Mouse (Mus musculus) left cerebral cortex, postnatal 4 days (tissue): Measurements from ENCODE around the gene Krtap4-13. TPM values are rescaled to one million over a fixed set of nuclear protein-coding genes. Genes with fewer than 3 reads are reported as not detected.
A peak's percentile ranks its signal among the peaks of the same experiment; 100 is the strongest.
"Not testable (repeated sequence)": the region's sequence is repeated elsewhere in the genome, so short reads cannot be mapped to it uniquely, and the experiment has no call there.

Experiments used
- DNase-seq: peaks from one replicate; pipeline ENCODE4 v3.0.0-alpha.2; 2022
- intact Hi-C: fragments of 180-260 bp; cut with DNase I; formaldehyde crosslinking; loops from one replicate; pipeline ENCODE4 v1.15.1; 2025
- total RNA-seq, 2 experiments: library from RNA; stranded (reverse); gene quantifications; 2 replicates each; pipeline ENCODE4 v1.2.3; 2021

Krtap4-13 gene
- total RNA-seq, result not detected

- intact Hi-C loops, DNase-seq: not testable (repeated sequence)
These were observed at the start of gene Krtap4-13 for GRCm38 (mm10) chr11:99809792-99810191. Gene Krtap4-13 (minus strand): TSS chr11:99809892.

DNA sequence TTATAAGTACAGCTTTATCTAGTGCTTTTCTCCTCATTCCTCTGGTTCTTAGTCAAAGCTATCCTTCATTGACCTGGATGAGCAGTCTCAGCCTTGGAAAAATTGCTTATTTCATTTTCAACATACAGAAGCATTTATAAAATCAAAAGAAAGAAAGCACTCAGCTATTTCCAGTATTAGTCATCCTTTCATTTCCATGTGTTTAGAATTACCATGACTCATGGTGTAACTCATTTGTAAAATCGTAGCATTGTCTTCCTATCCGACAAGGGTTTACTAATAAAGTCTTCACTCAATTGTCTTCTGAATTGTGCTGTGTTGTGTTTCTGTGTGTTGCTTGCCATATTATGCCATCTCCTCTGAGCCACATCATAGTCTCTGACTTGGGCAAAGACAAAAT lies 49.1 kb upstream of the Krtap4-13 start:
- intact Hi-C loops, result no loop called here

DNA sequence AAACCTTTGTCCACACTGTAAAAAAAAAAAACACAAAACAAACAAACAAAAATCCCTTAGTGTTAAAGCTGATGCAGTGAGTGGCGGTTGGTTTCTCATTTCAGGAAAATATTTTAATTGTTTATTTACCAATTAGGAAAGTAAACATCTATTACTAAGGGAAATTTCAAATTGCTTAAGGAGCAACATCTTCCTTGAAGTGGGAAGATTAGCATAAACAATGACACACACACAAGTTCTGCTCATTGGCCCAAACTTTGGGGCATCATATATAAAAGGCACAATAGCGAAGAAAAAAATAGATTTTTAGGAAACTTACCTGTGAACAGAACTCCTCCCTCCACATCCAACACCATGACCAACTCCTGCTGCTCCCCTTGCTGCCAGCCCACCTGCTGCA lies 47.9 kb upstream of the Krtap4-13 start, which contains the start of gene Gm11568:
TSS of gene Gm11568 (plus strand) at position 301 of the 400 bp plus-strand sequence.
- no peak for DNase-seq
- intact Hi-C loops, result no loop called here

More for the DNA sequence above, 49.1 kb upstream of the Krtap4-13 start:
- DNase-seq, result no peak

- intact Hi-C loops, result no loop called here
- peak; percentile 8 for DNase-seq
These were observed 44.4 kb upstream of the Krtap4-13 start for GRCm38 (mm10) chr11:99854121-99854520.

GRCm38 (mm10) chr11:99851508-99851907 lies 41.8 kb upstream of the Krtap4-13 start, which contains the start of gene Krtap4-16:
Gene Krtap4-16 (minus strand): TSS chr11:99851608.
- intact Hi-C loops, result no loop called here
- DNase-seq, result no peak

DNA sequence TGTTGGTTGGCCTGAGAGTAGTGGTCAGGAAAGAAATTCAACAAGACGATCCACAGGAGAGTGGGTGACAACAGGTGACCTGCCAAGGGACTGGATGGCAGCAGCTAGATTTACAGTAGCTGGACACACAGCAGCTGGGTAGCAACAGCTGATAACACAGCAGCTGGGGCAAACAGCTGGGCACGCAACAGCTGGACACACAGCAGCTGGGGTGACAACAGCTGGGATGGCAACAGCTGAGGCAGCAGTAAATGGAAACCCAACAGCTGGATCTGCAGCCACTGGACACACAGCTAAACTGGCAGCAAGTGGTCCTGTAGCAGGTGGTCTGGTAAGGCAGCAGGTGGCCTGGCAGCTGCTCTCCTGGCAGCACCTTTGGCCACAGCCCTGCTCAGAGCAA lies 37.1 kb upstream of the Krtap4-13 start:
- intact Hi-C loops, result no loop called here

GRCm38 (mm10) chr11:99842185-99842584 lies 32.5 kb upstream of the Krtap4-13 start:
- DNase-seq, result no peak
- intact Hi-C loops, result no loop called here

More for the DNA sequence above, 37.1 kb upstream of the Krtap4-13 start:
- no peak for DNase-seq

DNA sequence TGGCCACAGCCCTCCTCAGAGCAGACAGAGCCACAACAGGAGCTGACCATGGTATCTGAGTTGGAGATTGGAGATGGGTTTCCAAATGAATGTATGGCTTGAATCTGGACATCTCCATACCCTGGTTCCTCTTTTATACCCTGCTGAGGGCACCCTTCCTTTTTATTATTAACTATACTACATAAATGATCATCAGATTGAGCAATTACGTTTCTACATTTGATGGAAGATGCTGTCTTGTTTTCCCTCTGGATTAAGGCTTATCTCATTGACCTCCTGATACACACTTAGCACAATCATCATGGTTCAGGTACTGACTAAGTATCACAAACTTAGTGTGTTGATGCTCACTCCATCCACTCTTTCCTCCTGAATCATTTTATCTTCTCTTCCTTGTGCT lies 28.3 kb upstream of the Krtap4-13 start, which contains the start of gene 2300003K06Rik:
TSS of gene 2300003K06Rik (minus strand) at position 101 of the 400 bp plus-strand sequence.
- intact Hi-C loops, result no loop called here
- DNase-seq, result no peak

- DNase-seq, intact Hi-C loops: not testable (repeated sequence)
These were observed 5.9 kb upstream of the Krtap4-13 start, which contains the start of gene Gm11564 for GRCm38 (mm10) chr11:99815566-99815965. Gene Gm11564 (minus strand): TSS chr11:99815666.

GRCm38 (mm10) chr11:99804346-99804745 lies 5.3 kb downstream of the Krtap4-13 start, which contains the start of gene Gm11554:
Gene Gm11554 (minus strand): TSS chr11:99804446.
- DNase-seq, intact Hi-C loops: not testable (repeated sequence)

DNA sequence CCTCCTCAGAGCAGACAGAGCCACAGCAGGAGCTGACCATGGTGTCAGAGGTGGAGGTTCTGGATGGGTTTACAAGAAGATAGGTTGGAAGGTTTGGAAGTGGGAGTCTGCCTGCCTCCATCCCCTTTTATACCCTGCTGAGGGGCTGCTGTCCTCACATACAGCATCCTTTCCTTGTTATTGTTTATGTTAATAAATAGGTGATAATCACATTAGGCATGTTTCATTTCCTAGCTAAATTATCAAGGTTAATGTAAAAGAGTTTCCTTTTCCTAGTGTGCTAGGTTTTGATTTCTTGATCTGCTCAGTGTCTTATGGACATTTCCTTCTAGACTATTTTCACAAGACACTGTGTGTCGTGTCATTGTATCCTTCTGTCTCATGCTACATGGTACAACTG lies 10.9 kb downstream of the Krtap4-13 start, which contains the start of gene Gm11569:
TSS of gene Gm11569 (minus strand) at position 101 of the 400 bp plus-strand sequence.
- DNase-seq, intact Hi-C loops: not testable (repeated sequence)

GRCm38 (mm10) chr11:99793367-99793766 lies 16.3 kb downstream of the Krtap4-13 start, which contains the start of gene Gm11596:
Gene Gm11596 (minus strand): TSS chr11:99793467.
- no peak for DNase-seq
- intact Hi-C loops, result no loop called here

DNA sequence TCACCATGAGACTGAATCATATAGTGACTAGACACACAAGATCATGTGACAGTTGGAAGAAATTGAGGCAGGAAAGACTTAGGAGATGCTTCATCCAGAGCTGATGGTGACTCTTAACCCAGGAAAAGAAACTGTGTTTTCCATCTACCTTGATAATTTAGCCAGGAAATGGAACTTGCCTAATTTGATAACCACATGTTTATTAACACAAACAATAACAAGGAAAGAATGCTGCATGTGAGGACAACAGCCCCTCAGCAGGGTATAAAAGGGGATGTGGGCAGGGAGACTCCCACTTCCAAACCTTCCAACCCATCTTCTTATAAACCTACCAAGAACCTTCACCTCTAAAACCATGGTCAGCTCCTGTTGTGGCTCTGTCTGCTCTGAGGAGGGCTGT lies 24.8 kb downstream of the Krtap4-13 start, which contains the start of gene Krtap4-9:
TSS of gene Krtap4-9 (plus strand) at position 301 of the 400 bp plus-strand sequence.
- intact Hi-C loops, DNase-seq: not testable (repeated sequence)

DNA sequence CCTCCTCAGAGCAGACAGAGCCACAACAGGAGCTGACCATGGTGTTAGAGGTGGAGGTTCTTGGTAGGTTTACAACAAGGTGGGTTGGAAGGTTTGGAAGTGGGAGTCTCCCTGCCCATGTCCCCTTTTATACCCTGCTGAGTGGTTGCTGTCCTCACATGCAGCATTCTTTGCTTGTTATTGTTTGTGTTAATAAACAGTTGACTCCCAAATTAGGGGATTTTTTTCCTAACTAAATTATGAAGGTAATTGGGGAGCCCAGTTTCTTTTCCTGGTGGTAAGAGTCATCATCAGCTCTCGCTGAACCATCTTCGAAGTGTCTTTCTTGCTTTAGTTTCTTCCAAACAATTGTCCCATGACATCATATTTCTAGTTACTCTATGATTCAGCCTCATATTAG lies 29.1 kb downstream of the Krtap4-13 start, which contains the start of gene Krtap4-8:
TSS of gene Krtap4-8 (minus strand) at position 101 of the 400 bp plus-strand sequence.
- no peak for DNase-seq
- intact Hi-C loops, result no loop called here

DNA sequence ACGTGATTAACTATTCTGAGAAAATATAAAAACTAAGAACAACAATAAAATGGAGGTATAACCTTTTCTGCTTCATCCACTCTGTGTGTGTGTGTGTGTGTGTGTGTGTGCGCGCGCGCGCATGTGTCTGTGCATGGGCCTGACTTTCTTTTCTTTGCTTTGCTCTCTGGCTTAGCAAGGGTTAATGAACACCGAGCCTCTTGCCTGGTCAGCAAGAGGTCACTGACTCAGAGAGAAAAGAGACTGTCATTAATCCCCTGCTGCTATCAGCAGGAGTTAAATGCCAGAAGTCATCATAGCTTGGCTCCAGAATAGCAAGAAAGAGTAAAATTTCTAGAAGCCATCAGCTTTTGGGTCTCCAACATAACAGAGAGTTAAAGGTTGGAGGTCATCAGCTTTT lies 31.3 kb downstream of the Krtap4-13 start:
- no peak for DNase-seq
- intact Hi-C loops, result no loop called here

- not testable (repeated sequence) for DNase-seq
These were observed 36.9 kb downstream of the Krtap4-13 start, which contains the start of gene Gm11595 for GRCm38 (mm10) chr11:99772813-99773212. Gene Gm11595 (minus strand): TSS chr11:99772913.

GRCm38 (mm10) chr11:99768410-99768809 lies 41.3 kb downstream of the Krtap4-13 start:
- DNase-seq, result no peak

More at GRCm38 (mm10) chr11:99772813-99773212, 36.9 kb downstream of the Krtap4-13 start, which contains the start of gene Gm11595:
- intact Hi-C loops, result not testable (repeated sequence)

More at GRCm38 (mm10) chr11:99768410-99768809, 41.3 kb downstream of the Krtap4-13 start:
- intact Hi-C loops, result no loop called here

Other genes starting within 250 kb of the Krtap4-13 start
- not detected for gene Krtap3-1, start 243.3 kb downstream of the Krtap4-13 start, total RNA-seq
- gene Krtap1-5, start 228.9 kb downstream of the Krtap4-13 start, total RNA-seq, result not detected
- not detected for gene Krtap1-4, start 226.2 kb downstream of the Krtap4-13 start, total RNA-seq
- gene Krtap1-3, start 218.6 kb downstream of the Krtap4-13 start, total RNA-seq, result not detected
- gene Krtap9-3, start 211.8 kb downstream of the Krtap4-13 start, total RNA-seq, result not detected
- gene Gm11938, start 206.6 kb downstream of the Krtap4-13 start, total RNA-seq, result not detected
- gene Gm11937, start 199.7 kb downstream of the Krtap4-13 start, total RNA-seq, result not detected
- not detected for gene Krtap2-4, start 195.0 kb downstream of the Krtap4-13 start, total RNA-seq
- gene Gm11562, start 189.5 kb downstream of the Krtap4-13 start, total RNA-seq, result not detected
- gene Krtap4-1, start 181.7 kb downstream of the Krtap4-13 start, total RNA-seq, result not detected
- gene Krtap4-2, start 174.8 kb downstream of the Krtap4-13 start, total RNA-seq, result not detected
- not detected for gene Krtap4-7, start 165.8 kb downstream of the Krtap4-13 start, total RNA-seq
- not detected for gene Gm11555, start 159.7 kb downstream of the Krtap4-13 start, total RNA-seq
- not detected for gene Gm11563, start 150.9 kb downstream of the Krtap4-13 start, total RNA-seq
- not detected for gene Krtap4-6, start 143.9 kb downstream of the Krtap4-13 start, total RNA-seq
- gene Gm14190, start 119.2 kb downstream of the Krtap4-13 start, total RNA-seq, result not detected
- not detected for gene Gm14180, start 75.6 kb downstream of the Krtap4-13 start, total RNA-seq
- gene Gm11595, start 37.0 kb downstream of the Krtap4-13 start, total RNA-seq, result not detected
- gene Krtap4-8, start 29.2 kb downstream of the Krtap4-13 start, total RNA-seq, result not detected
- not detected for gene Krtap4-9, start 24.7 kb downstream of the Krtap4-13 start, total RNA-seq
- not detected for gene Gm11596, start 16.4 kb downstream of the Krtap4-13 start, total RNA-seq
- gene Gm11569, start 11.0 kb downstream of the Krtap4-13 start, total RNA-seq, result not detected
- gene Gm11554, start 5.4 kb downstream of the Krtap4-13 start, total RNA-seq, result not detected
- not detected for gene Gm11564, start 5.8 kb upstream of the Krtap4-13 start, total RNA-seq
- gene 2300003K06Rik, start 28.2 kb upstream of the Krtap4-13 start, total RNA-seq, result not detected
- not detected for gene Krtap4-16, start 41.7 kb upstream of the Krtap4-13 start, total RNA-seq
- gene Gm11568, start 48.0 kb upstream of the Krtap4-13 start, total RNA-seq, result not detected
- not detected for gene Gm11559, start 54.6 kb upstream of the Krtap4-13 start, total RNA-seq
- not detected for gene Krtap9-1, start 63.5 kb upstream of the Krtap4-13 start, total RNA-seq
- not detected for gene Gm11567, start 69.3 kb upstream of the Krtap4-13 start, total RNA-seq
- not detected for gene Krtap31-1, start 98.0 kb upstream of the Krtap4-13 start, total RNA-seq
- gene Gm11565, start 104.9 kb upstream of the Krtap4-13 start, total RNA-seq, result not detected
- not detected for gene Krtap31-2, start 126.4 kb upstream of the Krtap4-13 start, total RNA-seq
- gene Krtap9-5, start 138.6 kb upstream of the Krtap4-13 start, total RNA-seq, result not detected
- gene Krtap29-1, start 169.2 kb upstream of the Krtap4-13 start, total RNA-seq, result not detected
- not detected for gene Krtap16-1, start 176.7 kb upstream of the Krtap4-13 start, total RNA-seq
- not detected for gene Krtap17-1, start 184.1 kb upstream of the Krtap4-13 start, total RNA-seq
- gene Krt33a, start 206.3 kb upstream of the Krtap4-13 start, total RNA-seq, result under 1 TPM in 1 of 2 experiments, not detected in 1; 0.30 TPM
- not detected for gene Krt33b, start 220.0 kb upstream of the Krtap4-13 start, total RNA-seq
- gene Krt34, start 231.7 kb upstream of the Krtap4-13 start, total RNA-seq, result not detected
- not detected for gene Krt31, start 240.7 kb upstream of the Krtap4-13 start, total RNA-seq